Mouse (Mus musculus) thymus, postnatal 25 days (tissue): Measurements from ENCODE around the gene Rps23.
"Not testable (repeated sequence)": the region's sequence is repeated elsewhere in the genome, so short reads cannot be mapped to it uniquely, and the experiment has no call there.

Experiments used
- DNase-seq: peaks from one replicate; pipeline ENCODE4 v3.0.0; 2022

The Rps23 gene

DNA sequence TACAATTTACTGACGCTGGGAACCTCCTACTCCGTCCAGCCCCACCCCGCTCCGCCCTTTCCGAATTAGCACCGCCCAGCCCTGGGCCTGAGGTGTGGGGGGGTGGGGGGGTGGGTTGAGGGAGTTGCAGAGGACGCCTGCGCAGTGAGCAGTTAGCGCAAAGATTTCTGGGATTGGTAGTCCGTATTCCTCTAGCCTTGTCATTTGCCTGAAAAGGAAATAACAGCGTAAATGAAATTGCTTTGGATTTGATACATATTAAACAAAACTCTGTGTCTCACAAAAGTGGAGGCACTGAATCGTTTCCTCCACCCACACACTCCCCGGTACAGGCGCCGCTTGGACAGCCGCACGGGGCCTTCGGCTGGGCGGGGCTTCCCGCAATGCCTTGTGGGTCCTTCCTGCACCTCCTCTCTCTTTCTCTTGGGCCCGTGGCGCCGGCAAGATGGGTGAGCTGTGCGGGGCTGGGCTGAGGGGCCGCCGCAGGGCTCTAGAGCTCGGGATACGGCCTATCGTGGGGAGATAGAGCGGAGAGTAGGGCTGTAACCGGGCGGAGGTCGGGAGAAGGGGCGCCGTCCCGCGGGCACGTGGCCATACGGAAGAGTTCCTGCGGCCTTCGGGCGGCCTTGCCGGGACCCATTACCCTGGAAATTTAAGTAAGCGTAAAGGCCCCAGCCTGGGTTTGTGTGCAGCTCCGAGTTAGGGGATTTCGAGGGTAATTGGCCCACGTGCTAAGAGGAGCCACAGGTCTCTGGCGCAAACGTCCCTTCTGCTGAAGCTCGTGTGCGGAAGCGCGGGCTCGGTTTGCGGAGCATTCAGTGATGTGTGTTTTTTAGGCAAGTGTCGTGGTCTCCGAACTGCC lies at the start of gene Rps23:
Gene Rps23 (plus strand): TSS at position 208 of the 862 bp plus-strand sequence.
- DNase-seq: peak; percentile 90

DNA sequence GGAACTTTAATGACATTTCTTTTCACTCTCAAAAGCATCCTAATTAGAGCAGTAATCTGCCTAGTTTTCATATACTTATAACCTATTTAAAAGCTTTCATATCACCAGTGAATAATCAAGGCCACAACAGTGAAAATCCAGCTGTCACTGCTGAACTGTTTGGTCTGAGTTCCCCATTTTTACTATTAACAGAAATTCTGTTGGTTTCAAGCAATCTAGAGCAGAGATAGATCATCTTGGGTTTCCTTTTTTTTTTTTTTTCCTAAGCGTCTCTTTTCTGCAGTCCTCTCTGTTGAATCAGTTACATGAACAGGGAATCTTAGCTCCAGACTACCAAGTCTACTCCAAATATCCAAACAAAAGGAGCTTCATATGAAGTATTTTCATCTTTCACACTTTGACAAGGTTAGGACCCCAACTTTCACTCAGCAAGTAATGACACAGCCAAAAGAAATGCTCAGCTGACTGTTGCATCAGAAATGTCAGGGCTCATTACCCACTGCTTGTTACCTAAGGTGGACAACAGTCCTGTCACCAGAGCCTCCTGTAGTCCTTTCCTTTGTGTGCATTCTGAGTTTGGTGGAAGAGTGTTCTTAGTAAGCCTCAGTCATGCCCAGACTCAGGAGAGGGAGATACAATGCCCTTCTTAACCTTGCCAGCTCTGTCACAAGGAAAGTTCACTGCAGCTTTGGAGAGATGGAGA lies 40.9 kb upstream of the Rps23 start:
- DNase-seq: no peak

DNA sequence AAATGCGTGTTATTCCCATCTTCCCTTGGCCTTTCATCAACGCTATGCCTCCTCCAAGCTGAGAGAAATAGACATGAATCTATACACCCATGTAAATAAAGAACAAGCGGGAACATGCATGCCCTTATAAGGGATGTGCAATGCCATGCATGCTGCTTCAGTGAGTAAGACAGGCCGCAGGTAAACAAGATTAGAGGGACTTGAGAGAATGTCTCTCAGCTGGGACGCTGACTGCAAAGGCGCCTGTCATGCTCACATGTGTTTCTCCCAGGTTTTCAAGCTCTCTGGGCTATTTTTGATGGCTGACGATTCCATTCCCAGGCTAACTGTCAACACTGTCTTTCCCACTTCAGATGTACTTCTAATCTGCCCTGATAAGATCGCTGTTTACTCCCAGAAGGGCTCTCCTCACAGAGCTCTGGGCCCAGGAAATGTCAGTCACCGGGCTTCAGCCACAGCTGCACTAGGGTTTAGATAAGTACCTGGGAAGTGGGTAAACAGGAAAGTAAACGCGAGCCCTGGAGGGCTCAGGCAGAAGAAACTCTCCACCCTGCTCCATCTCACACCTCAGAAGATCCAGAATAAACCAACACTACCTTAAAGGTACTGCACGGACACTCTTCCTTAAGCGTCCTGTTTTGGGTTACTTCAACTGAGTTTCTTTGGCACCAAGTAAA lies 36.8 kb upstream of the Rps23 start:
- peak; percentile 2 for DNase-seq

DNA sequence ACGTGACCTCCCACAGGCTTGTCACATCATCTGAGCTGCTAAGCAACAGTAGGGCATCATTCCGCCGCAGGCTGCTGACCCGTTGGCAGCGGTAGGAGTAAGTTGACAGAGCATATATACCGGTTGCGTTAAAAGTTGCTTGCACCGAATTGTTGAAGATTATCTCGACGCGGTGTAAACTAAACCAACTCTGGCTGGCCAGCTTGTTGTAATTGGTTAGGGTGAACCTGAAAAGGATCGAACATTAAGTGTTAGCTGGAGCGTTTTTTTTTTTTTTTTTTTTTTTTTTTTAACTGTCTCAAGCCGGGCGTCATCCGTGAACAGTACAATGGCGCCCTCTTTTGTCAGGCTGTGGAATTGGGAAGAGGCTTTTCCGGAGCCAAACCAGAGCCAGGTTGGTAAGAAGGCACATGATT lies 36.2 kb upstream of the Rps23 start:
- DNase-seq: peak; percentile 61

DNA sequence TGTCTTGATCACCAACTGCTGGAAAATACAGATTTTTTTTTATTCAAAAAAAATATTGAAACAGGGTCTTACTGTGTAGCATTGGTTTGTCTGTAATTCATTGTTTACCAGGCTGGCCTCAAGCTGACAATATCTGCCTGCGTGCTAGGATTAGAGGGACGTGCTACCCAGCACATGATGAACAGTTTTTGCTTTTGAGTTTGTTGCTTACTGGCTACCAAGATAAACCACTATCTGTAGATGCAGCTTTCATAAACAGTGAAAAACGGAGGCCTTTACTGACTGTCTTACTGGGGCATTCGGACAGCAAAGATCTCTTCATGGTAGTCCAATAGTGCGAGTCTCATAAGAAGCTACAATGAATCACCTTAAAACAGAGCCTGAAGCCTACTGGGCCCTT lies 32.6 kb upstream of the Rps23 start:
- no peak for DNase-seq

DNA sequence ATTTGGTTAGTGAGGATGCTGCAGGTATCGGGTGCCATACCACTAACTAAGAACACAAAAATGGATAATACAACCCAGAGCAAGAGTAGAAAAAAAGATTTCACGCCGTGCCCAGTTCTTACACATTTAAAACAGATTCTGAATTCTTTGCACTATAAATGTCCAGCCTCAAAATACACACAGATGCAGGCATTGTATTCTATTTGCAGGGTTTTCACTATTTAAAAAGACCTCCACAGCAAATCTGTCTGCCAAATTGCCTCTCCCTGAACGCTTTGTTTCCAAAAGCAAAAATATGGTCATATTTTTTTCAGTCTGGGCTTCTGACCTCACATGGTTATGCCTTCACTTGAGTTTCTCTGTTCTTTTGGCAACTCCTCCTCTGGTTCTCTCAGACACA lies 27.9 kb upstream of the Rps23 start:
- no peak for DNase-seq

DNA sequence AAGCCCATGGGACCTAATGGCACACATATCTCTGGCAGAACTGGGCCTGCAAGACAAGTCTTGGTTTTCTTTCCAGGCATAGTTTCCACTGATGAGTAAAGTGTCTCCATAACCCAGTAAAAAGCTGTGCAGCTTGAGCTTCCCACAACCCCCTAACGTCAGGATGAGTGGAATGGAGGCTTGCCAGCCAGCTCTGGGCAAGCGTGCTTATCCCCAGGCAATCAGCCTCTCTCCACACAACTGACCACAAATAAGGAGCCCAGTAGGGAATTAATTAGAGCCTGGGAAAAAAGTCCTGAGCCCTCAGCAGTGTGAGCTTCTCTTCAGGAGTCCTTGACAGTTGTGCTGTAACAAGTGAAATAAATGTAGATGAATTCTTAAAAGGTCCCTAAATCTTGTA lies 26.7 kb upstream of the Rps23 start:
- DNase-seq: no peak

DNA sequence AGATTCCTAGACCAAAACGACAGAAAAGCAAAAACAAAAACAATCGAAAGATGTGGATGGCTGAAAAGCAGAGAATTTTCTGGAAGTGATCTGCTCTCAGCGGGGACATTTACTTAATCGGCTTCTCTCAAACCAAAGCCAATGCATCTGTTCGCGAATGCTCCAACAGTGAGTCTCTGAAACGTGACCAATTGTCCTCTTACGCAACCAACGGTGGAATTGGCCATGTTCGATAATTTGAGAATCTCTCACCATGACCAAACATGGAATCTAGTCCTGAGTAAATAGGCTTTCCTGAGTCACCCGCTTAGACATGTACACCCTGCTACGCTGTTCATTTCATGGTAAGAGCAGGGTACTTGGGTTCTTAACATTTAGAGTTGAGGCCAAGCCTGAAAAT lies 25.9 kb upstream of the Rps23 start:
- no peak for DNase-seq

DNA sequence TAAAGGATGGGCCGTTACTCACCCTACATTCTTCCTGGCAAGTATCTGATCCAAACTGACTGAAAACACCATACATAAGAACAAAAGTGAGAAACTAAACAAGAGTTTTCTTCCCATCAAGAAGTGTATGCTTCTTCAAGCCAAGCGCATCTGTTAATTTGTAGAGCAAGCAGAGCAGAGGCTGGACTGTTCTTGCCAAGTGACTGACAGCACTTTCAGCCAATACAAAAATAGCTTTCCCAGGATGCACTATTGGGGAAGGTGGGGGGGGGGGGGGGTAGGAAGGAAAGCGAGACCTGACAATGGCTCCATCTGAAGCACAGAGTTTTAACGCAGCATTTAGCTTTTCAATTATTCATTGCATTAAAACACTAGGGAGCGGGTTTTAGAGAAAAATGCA lies 17.6 kb upstream of the Rps23 start, which contains the start of gene Atp6ap1l:
Gene Atp6ap1l (minus strand): TSS at position 180 of the 400 bp plus-strand sequence.
- no peak for DNase-seq

DNA sequence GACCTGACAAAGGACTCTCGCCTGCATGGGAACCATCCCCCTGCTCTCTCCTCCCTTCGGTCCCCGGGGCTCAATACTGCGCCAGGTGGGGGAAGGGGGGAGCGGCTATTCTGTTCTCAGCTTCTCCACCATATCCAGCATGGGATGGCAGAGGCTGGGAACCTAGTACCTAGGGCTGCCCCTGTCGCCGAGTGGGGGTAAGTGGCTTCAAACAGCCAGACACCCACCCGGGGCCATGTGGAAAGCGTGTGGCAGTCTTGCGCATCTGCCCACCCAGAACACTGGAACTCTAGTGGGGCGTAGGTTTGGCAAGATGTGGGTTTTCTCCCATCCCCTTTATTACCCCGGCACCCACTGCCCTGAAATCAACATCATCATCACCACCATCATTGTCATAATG lies 15.4 kb upstream of the Rps23 start:
- DNase-seq: no peak

DNA sequence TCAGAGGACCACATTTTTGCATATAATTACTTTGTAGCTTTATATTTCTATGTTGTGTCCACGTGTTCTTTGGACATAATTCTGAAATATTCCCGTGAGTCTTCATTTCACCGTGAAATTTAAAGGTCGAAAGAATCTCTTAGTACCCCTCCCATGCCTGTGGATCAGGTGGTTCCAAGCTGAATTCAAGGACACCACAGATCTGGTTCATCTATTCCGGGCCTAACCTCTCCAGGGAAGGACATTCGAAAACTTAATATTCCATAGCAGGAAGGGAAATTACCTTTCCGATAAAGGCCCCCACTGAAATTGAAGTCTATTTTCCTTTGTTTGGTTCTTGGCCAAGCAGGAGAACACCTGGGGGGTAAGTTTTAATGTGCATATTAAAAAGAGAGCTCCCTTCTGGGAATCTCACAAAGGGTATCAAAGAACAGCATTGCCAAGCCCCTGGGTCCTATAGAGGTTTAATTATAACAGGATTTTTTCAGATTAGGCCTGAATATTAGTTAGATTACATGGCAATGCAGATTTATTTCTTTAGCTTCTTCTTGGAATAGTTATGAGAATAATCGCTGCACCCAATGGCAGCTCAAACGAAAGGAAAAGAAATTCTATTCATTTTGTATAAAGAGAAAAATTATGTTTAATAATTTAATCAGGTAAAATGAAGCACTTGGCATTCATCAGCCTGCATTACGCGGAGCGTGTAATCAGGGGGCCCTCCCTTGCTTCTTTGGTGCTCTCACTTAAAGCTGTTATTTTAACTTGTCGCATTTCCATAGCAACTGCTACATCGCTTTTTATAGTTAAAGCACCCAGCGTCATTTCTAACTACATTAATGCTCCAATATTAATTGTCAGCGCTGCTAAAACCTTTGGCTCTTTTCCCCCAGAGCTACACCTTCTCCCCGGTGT lies 9.7 kb upstream of the Rps23 start:
- no peak for DNase-seq

DNA sequence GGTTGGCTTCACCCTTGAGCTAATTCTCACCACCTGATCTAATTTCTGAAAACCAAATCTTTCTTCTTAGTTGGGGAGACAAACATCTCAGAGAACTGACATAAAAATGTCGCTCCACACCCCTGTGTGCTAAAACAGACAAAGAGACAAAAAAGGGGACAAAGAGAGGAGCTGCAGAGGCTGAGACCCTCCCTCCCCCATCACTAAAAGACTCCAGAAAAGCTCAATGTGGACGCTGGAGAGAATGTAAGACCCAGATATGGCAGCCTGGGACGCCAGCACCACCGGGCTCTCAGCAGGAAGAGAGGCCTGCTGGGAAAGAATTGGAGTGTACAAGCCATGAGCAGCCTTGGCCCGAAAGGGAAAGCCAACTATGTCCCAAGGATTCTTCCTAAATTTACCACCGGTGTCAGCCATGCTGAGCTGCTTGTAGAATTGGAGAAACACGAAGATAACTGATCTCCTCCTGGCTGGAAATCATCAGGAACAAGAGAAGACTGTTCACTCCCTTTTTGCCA lies 9.0 kb upstream of the Rps23 start:
- DNase-seq: no peak

DNA sequence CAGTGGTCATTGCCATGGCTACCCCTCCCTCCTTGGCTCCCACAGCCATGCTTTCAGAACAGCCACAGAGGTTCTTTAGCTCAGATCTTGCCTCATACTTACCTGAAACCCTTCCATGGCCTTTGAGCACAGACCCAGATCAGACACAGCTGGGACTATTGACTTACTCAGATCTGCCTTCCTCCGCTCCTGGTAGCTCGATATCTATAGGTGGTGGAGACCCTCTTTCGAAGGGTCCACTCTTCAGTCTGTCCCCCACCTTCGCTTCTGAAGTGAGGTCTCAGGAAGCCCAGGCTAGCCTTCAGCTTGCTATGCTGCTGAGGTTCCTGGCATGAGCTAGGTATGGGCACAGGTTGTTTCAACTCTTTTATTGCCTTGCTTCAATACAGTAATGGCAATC lies 8.0 kb upstream of the Rps23 start:
- DNase-seq: no peak

DNA sequence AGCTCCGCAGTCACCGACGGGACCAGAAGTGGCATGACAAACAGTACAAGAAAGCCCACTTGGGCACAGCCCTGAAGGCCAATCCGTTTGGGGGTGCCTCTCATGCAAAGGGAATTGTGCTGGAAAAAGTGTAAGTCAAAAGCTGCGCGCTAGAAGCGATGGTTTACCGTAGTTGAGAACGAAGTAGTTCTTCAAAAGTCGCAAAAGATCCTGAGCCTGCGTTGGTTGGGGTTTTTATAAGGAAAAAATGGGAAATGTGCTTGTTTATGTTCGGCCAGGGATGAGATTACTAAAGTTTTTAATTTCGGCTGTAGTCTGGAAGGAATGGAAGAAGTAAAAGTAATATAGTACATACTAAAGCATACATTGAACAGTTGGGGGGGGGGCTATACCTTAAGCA lies 859 bp downstream of the Rps23 start:
- not testable (repeated sequence) for DNase-seq

DNA sequence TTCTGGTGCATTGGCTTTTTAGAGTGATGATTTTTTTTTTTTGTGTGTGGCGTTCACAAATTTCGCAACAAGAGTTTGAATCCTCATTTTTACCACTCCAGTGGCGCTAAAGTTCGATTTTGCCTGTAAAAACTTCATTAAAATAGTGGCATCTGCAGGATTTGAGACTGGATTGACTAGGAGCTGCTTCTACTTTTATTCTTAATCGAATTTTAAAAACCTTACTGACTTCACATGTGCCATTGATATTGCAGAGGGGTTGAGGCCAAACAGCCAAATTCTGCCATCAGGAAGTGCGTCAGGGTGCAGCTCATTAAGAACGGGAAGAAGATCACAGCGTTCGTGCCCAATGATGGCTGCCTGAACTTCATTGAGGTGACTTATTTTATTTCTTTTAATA lies 1.3 kb downstream of the Rps23 start:
- no peak for DNase-seq

DNA sequence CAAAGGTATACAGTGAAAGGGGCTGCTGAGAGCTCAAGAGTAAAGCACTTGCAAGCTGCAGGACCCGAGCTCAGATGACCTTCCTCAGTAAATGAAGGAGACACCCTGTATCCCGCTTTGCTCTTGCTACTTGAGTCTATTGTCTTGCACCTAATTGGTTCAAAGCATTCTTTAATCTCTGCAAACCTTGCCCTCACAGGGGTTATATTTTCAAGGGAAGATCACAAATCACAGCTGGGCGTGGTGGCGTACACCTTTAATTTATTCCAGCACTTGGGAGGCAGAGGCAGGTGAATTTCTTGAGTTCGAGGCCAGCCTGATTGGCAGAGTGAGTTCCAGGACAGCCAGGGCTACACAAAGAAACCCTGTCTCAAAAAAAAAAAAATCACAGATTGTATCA lies 2.4 kb downstream of the Rps23 start:
- no peak for DNase-seq

DNA sequence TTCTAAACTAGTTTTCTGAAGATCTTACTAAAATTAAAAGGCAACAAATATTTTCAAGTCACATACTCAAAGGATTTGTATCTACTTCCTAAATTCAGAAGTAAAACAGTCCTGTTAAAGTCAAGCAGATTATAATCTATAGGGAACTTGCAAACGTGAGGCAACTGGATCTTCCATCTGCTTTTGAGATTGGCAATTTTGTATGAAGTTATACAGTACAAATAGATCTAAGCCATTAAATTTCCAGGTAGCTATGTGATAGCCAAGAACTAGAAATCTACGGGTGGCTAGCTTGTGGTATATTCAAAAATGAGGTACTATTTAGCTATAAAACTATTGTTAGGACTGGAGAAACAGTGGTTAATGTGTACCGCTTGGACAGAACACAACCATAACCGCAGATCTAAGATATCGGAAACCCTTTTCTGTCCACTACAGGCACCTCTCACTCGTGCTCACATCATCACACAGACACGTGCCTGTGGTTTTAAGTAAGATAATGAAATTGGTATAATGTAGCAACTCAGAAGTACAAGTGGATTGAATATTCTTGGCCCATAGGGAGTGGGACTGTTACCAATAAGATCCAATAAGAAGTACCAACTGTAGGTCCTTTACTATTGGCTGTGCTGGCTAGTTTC lies 3.5 kb downstream of the Rps23 start:
- no peak for DNase-seq

DNA sequence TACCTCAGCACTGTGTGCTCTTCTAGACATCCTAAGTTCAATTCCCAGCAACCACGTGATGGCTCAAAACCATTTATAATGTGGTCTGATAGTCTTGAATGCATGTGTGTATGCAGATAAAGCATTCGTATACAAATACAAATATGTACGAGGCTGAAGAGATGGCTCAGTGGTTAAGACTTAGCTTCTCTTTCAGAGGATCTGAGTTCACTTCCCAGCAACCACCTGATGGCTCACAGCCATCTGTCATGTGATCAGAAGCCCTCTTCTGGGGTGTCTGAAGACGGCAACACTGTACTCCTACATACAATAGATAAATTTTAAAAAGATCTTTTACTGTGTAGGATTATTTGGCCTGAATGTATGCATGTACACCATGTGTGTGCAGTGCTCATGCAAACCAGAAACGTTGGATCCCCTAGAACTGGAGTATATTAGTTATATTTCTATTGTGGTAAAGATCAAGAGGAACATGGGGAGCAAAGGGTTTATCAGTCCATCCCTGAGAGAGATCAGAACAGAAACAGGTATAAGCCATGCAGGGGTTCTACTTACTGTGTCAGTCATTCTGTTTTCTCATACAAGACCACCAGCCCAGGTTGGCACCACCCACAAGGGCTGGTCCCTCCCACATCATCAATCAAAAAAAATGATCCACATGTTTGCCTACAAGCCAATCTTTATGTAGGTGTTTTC lies 4.3 kb downstream of the Rps23 start:
- no peak for DNase-seq

DNA sequence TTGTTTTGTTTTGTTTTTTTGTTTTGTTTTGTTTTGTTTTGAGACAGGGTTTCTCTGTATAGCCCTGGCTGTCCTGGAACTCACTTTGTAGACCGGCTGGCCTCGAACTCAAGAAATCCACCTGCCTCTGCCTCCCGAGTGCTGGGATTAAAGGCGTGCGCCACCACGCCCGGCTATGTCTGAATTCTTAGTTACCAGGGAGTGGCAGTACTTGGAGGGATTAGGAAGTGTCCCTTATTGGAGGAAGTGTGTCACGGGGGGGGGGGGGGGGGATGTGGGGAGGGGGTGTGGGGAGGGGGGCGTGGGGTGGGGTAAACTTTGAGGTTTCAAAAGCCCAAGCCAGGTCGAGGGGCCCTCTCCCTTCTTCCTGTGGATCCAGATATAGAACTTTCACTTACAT lies 5.5 kb downstream of the Rps23 start:
- not testable (repeated sequence) for DNase-seq

DNA sequence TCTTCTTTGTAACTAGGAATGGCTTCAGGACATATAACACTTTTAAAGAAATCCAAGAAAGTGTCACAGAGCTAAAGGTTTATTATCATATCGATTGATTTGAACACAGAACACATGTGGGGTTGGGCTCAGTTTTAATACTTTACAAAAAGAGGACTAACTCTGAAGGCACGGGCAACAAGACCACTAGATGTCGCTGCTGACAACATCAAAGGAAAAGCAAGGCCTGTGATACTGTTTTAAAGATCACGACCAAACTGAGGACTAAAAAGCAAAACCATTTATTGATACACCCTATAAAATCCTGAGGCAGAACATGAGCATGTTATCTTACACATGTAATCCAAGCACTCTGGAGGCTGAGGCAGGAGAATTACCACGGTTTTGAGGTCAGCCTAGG lies 7.1 kb downstream of the Rps23 start:
- DNase-seq: peak; percentile 70

DNA sequence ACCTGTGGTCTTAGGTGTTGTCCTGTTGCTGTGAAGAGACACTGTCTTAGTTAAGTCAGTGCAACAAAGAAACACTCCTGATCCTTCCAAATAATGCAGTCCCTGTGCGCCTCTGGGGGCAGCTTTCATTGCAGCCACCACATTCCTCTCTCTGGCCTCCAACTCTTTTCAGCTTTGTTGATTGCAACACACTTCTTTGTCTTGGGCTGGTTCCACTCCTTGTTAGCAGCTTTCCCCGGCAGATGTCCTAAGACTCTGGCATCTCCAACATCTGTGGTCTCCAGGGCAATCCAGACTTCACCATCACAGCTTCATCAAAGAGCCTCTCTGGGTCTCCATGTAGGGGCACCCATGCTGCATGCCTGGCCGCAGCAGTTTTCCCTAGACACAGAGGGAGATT lies 10.5 kb downstream of the Rps23 start:
- no peak for DNase-seq
